Mouse (Mus musculus) kidney, postnatal 0 days (tissue): ENCODE measurements at regions not wholly inside any gene's neighbourhood (a gene's known extent, or its start where the extent isn't known, plus 50 kb on each side); places are given as distances from the start of the nearest gene placed in this dataset.

Experiments used
- ATAC-seq: fragments of 200-750 bp; cut with Nextera tagmentation; replicated peaks from 2 replicates; pipeline ENCODE4 v1.8.0; 2017; ENCODE audit warnings: low read depth, moderate number of reproducible peaks, moderate TSS enrichment, moderate library complexity; ENCODE audit not compliant: low FRiP score
- DNase-seq: peaks from one replicate; pipeline ENCODE4 v3.0.0-alpha.2; 2016; ENCODE audit warnings: low spot score
- H3K27ac ChIP-seq: fragments of 300-500 bp; sonication (generic); 2 replicates; pipeline ENCODE4 v1.5.1; 2014; ENCODE audit warnings: mild to moderate bottlenecking
- H3K27me3 ChIP-seq: fragments of 300-500 bp; sonication (generic); 2 replicates; pipeline ENCODE4 v1.6.1; 2014; ENCODE audit warnings: low read length, mixed read lengths; ENCODE audit not compliant: insufficient read depth
- H3K36me3 ChIP-seq: fragments of 300-500 bp; sonication (generic); 2 replicates; pipeline ENCODE4 v1.6.1; 2014; ENCODE audit warnings: low read length, mixed read lengths; ENCODE audit not compliant: insufficient read depth
- H3K4me1 ChIP-seq: fragments of 300-500 bp; sonication (generic); replicated peaks from 2 replicates; pipeline ENCODE4 v1.6.1; 2014; ENCODE audit warnings: antibody characterized with exemption, low read length, mixed read lengths; ENCODE audit not compliant: insufficient read depth
- H3K4me2 ChIP-seq: fragments of 300-500 bp; sonication (generic); 2 replicates; pipeline ENCODE4 v1.6.1; 2014; ENCODE audit warnings: mild to moderate bottlenecking, low read length, moderate library complexity, mixed read lengths
- H3K4me3 ChIP-seq: fragments of 300-500 bp; sonication (generic); replicated peaks from 2 replicates; pipeline ENCODE4 v1.5.1; 2014; ENCODE audit warnings: low read depth, low read length
- H3K9ac ChIP-seq: fragments of 300-500 bp; sonication (generic); 2 replicates; pipeline ENCODE4 v1.6.1; 2014; ENCODE audit warnings: low read depth, low read length
- H3K9me3 ChIP-seq: fragments of 300-500 bp; sonication (generic); replicated peaks from 2 replicates; pipeline ENCODE4 v1.6.1; 2016; ENCODE audit warnings: low read length, inconsistent platforms, mixed read lengths
- CTCF ChIP-seq: IDR thresholded peaks from 2 replicates; pipeline ENCODE4 v1.5.1; 2016; ENCODE audit warnings: antibody characterized with exemption, low read depth, mild to moderate bottlenecking, moderate library complexity
- WGBS: fragments of 180-500 bp; shearing (Covaris S2); extraction: QIAGEN DNeasy Blood & Tissue Kit; methylation state at CpG from one replicate; pipeline ENCODE4 v1.1.7; 2014; 5-methylcytosine and 5-hydroxymethylcytosine counted together

DNA sequence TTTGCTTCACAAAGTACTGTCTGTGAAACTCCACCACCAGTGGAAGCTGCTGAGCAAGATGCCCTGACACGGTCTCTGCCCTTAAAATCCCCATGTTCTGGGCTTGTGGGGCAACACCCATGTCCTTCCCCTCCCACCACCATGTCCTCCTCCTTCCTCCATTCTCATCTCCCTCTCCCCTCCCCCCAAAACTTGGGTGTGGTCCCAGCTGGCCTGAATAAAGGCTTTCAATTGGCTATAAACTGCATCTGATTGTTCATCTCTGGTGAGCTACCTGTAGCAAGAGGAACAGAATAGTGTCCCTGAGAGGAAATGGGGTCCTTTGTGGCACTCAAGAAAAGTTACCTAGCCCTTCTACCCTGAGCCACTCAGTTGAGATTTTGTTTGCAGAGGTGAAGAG lies 91.8 kb downstream of the Slc16a9 start:
- no peak overlapping the region for H3K4me3 ChIP-seq
- H3K27me3 ChIP-seq, result no peaks in the 10 kb centered on the region
- ATAC-seq (no peak), DNase-seq (no peak)
- no peaks in the 10 kb centered on the region for H3K36me3 ChIP-seq
- H3K9ac ChIP-seq, result no peak overlapping the region
- H3K4me1 ChIP-seq, result no peaks in the 10 kb centered on the region
- 52% methylated on average over 1 of the region's 1 CpGs for WGBS
- no peak overlapping the region for H3K4me2 ChIP-seq
- H3K27ac ChIP-seq, result no peak overlapping the region
- TF ChIP-seq CTCF, result no peak
- no peaks in the 10 kb centered on the region for H3K9me3 ChIP-seq

DNA sequence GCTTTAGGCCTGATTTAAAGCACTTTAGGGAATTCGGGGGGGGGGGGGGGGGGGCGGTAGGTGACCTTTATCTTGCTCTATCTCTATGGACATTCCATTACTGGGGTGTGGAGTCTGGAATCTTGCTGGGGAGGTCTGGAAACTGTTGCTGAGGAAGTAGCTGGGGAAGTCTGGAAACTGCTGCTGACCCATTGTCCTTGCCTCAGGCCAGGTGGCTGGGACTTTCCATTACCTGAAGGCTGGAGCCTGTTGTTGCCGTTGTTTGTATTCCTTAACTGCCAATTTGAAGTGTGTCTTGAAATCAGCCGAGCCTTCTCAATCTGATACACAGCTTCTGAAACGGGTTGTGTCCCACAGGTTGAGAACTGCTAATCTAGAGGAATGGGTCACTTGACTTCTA lies 80.9 kb upstream of the Fam13c start:
- no peak for TF ChIP-seq CTCF
- H3K27ac ChIP-seq, result no peak overlapping the region
- no peaks in the 10 kb centered on the region for H3K36me3 ChIP-seq
- H3K27me3 ChIP-seq, result no peaks in the 10 kb centered on the region
- no peaks in the 10 kb centered on the region for H3K4me1 ChIP-seq
- 67% methylated on average over 4 of the region's 5 CpGs for WGBS
- DNase-seq (no peak), ATAC-seq (no peak)
- no peak overlapping the region for H3K4me3 ChIP-seq
- no peak overlapping the region for H3K9ac ChIP-seq
- no peak overlapping the region for H3K4me2 ChIP-seq
- no peaks in the 10 kb centered on the region for H3K9me3 ChIP-seq

DNA sequence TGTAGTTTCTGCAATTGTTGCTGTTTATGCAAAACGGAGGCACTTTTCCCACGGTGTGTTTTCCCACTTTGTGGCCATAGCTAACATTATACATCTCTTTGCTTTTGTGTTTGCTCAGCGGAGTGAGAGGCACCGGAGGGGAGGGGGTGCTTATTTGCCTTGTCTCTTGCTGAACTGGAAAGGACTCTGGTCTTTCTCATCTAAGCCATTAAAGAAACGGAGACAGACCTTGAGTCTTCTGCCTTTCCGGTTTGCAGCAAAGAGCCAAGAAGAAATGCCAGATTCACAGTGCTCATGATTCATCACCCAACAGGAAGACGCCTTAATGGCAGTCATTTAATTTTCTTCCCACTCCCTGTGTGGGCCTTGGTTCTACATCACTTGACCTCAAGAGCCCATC lies 80.4 kb upstream of the Fam13c start:
- Histone ChIP-seq H3K4me3 (no peak overlapping the region), H3K9me3 (no peaks in the 10 kb centered on the region), H3K27ac (no peak overlapping the region), H3K27me3 (no peaks in the 10 kb centered on the region), H3K36me3 (no peaks in the 10 kb centered on the region), H3K4me2 (no peak overlapping the region), H3K4me1 (no peaks in the 10 kb centered on the region), H3K9ac (no peak overlapping the region)
- ATAC-seq (no peak), DNase-seq (peak; percentile 37)
- 60% methylated on average over 7 of the region's 7 CpGs for WGBS
- TF ChIP-seq CTCF, result no peak

DNA sequence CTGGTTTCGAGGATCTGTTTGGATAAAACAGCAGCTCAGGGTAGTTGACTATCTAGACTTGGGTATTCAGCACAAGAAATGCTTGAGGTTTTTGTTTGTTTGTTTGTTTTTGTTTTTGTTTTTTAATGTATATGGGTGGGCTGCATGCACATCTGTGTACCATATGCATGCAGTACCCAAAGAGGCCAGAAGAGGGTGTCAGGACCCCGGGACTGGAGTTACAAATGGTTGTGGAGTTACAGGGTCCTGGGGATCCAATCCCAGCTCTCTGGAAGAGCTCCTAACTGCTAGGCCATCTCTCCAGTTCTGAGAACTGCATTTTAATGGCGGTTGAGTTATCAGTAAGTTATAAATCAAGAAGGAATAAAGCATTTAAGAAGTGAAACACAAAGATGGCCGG lies 77.2 kb upstream of the Fam13c start:
- no peaks in the 10 kb centered on the region for H3K4me1 ChIP-seq
- no peaks in the 10 kb centered on the region for H3K27me3 ChIP-seq
- 72% methylated on average over 4 of the region's 4 CpGs for WGBS
- H3K9me3 ChIP-seq, result no peaks in the 10 kb centered on the region
- H3K27ac ChIP-seq, result no peak overlapping the region
- no peak for DNase-seq
- ATAC-seq, result no peak
- no peak overlapping the region for H3K4me3 ChIP-seq
- no peak overlapping the region for H3K4me2 ChIP-seq
- H3K36me3 ChIP-seq, result no peaks in the 10 kb centered on the region
- peak; percentile 63; the same call in 1 of the 2 replicates for TF ChIP-seq CTCF
- H3K9ac ChIP-seq, result no peak overlapping the region

DNA sequence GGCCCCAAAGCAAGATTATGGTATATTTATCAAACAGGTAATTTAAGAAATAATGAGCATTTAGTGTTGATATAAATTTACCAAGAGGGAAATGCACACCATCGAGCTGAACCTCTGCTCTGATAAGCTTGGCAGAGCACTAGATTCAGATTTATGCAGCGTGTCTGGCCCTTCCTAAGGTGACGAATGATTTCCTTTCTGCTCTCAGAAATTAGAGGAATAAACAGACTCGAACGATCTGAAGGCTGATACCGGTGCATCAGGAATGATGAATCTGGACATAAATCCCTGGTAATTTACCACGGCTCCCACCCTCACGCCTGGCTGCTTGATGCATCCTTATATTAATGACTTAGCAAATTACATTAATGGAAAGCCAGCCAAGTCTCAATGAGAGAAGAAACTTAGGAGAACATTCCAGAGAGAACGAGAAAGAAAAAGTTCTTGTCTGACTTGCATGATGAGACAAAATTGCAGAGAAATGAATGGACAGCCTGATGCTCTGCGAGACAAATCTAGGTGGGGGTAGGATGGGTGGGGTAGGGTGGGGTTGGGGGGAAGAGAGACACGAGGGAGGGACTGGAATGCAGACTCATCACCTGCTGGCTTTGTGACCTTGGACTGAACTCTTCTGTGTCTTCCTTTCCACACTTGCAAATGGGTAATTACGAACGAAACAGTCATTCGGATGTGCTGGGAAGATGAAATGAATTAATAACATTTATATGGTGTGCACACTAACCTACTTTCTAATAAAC lies 75.9 kb upstream of the Fam13c start:
- Histone ChIP-seq H3K36me3 (no peaks in the 10 kb centered on the region), H3K9me3 (no peaks in the 10 kb centered on the region), H3K4me2 (no peak overlapping the region), H3K27me3 (no peaks in the 10 kb centered on the region), H3K27ac (no peak overlapping the region), H3K4me3 (no peak overlapping the region), H3K4me1 (no peaks in the 10 kb centered on the region), H3K9ac (no peak overlapping the region)
- DNase-seq, result peak; percentile 55
- WGBS, result 20% methylated on average over 14 of the region's 14 CpGs
- ATAC-seq, result no peak
- TF ChIP-seq CTCF, result no peak

DNA sequence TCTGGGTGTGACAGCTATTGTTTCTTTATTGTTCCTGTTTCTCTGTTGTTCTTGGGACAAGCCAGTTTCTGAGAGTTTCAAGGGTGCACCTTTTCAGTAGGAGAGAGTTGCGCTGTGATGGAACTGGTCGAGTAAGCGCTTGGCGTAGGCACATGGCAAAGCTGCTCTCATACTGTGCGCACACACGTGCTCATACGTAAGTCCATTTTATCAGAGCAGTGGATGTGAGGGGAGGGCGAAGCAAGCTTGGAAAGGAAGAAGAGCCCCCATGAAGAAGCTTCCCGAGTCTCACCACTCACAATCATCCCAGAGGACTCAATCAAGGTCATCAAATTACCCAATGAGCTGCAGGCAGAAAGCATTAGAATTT lies 75.3 kb upstream of the Fam13c start:
- Histone ChIP-seq H3K27me3 (no peaks in the 10 kb centered on the region), H3K9ac (no peak overlapping the region), H3K4me3 (no peak overlapping the region), H3K27ac (no peak overlapping the region), H3K9me3 (no peaks in the 10 kb centered on the region), H3K4me2 (no peak overlapping the region), H3K4me1 (no peaks in the 10 kb centered on the region), H3K36me3 (no peaks in the 10 kb centered on the region)
- WGBS, result 93% methylated on average over 9 of the region's 9 CpGs
- no peak for ATAC-seq
- no peak for DNase-seq
- TF ChIP-seq CTCF, result no peak

DNA sequence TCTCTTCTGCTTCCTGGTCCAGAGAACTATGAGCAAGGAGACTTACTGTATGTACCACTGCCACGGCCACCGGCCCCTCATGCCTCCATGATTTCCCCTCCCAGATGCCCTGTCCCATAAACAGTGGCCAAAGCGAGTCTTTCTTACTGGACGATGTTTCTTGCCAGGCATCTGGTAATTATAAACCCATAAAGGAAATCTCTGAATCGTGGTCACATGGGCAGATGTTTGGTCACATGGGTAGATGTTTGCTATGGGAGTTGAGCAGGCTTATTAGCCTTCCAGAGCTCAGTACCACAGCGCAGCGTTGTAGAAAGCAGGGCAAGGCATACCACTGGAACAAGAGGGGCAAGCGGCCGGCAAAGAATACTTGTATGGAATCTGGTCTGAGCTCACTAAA lies 74.8 kb upstream of the Fam13c start:
- WGBS, result 84% methylated on average over 9 of the region's 9 CpGs
- ATAC-seq (no peak), DNase-seq (no peak)
- Histone ChIP-seq H3K9ac (no peak overlapping the region), H3K4me1 (no peaks in the 10 kb centered on the region), H3K27me3 (no peaks in the 10 kb centered on the region), H3K27ac (no peak overlapping the region), H3K9me3 (no peaks in the 10 kb centered on the region), H3K36me3 (no peaks in the 10 kb centered on the region), H3K4me2 (no peak overlapping the region), H3K4me3 (no peak overlapping the region)
- no peak for TF ChIP-seq CTCF
